Mouse (Mus musculus): ENCODE results near the gene Ddb1.

- TF ChIP-seq CTCF (IDR thresholded peaks at IDR 0.05; ENCODE audit: low read depth) (peak; percentile 29), EP300 (IDR thresholded peaks at IDR 0.05; ENCODE audit: low read depth) (no peak)
Observed at GRCm38 (mm10) chr19:10634106-10634871, 29.2 kb downstream of the Ddb1 start, which contains the start of gene Vwce.
